Mouse (Mus musculus) kidney, adult 2 months (tissue): ENCODE measurements around the gene Gm20738.
"Not testable (repeated sequence)": the region's sequence is repeated elsewhere in the genome, so short reads cannot be mapped to it uniquely, and the experiment has no call there.

Experiments
- CTCF ChIP-seq: fragments of 200-500 bp; conservative IDR thresholded peaks from 2 replicates; pipeline ENCODE4 v1.5.1; 2011; ENCODE audit warnings: low read depth, mild to moderate bottlenecking, control low read depth, low read length, moderate library complexity, mixed read lengths; ENCODE audit not compliant: insufficient read depth, insufficient read length
- POLR2A ChIP-seq: fragments of 200-500 bp; IDR thresholded peaks from one replicate; pipeline ENCODE4 v1.6.1; 2011; ENCODE audit warnings: low read depth, low read length, control low read depth

- not testable (repeated sequence) for TF ChIP-seq CTCF, POLR2A
Observed at GRCm38 (mm10) chrY:37957511-37957910, at the start of gene Gm20738.
